Mouse (Mus musculus): ENCODE measurements around the gene Thsd1.

GRCm38 (mm10) chr8:22199481-22199880 is 27.6 kb upstream of the Thsd1 start:
- TF ChIP-seq CTCF (conservative IDR thresholded peaks at IDR 0.05; ENCODE audit: insufficient read depth, insufficient read length, low read depth, low read length), result 0 out of 2 replicates have a peak, but pooled peaks have one; percentile 10
- no peak for TF ChIP-seq POLR2A (IDR thresholded peaks at IDR 0.05; ENCODE audit: low read depth, low read length)

All from kidney, adult 2 months (tissue).